Mouse (Mus musculus): ENCODE measurements around the gene Olfr1417. TPM values are rescaled to one million over a fixed set of nuclear protein-coding genes. Genes with fewer than 3 reads are reported as not detected.

The Olfr1417 gene
- polyA plus RNA-seq, 1 experiment from 2014 or later, result 0.12 TPM

GRCm38 (mm10) chr19:11819800-11820199 is 19.2 kb downstream of the Olfr1417 start:
- H3K27ac ChIP-seq (replicated peaks), result no peak overlapping the region
- ATAC-seq (ENCODE audit: low FRiP score, low read depth), result peak; percentile 61; the same call in 1 of the 2 replicates
- H3K4me3 ChIP-seq, result peak overlapping the region; percentile 85
- peak overlapping the region; percentile 95 for H3K4me2 ChIP-seq
- no peaks in the 10 kb centered on the region for H3K9me3 ChIP-seq
- peaks cover 19% of the 10 kb centered on the region for H3K4me1 ChIP-seq (replicated peaks)
- H3K27me3 ChIP-seq, result peaks cover 14% of the 10 kb centered on the region
- under 1% methylated on average over 15 of the region's 15 CpGs for WGBS
- 0 out of 2 replicates have a peak overlapping the region, but pooled peaks have one; percentile 85 for H3K9ac ChIP-seq
- no peaks in the 10 kb centered on the region for H3K36me3 ChIP-seq

DNA sequence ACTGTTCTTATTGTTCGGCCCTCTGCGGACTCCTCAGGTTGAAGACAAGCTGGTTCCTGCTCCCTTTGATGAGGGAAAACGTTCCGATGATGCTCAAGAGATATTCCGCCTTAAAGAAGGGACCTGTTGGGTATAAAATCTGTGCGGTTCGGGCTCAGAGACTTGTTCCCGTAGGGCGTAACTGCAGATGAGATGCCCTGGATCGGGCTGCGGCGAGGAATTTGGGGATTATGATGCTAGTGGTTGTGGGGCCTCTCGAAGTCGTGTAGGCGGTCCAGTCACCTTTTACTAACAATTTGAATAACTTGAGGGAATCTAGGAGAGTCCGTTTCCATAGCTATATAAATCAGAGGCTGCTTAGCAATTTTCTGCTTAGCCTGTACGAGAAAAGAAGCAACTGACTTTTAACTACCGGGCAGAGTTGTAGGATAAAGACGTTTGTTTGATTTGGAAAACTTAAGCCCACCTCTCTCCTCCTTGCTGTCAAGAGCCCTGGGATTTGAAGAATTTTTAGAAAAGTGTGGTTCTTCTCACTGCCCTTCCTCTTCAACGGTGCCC is 19.8 kb downstream of the Olfr1417 start, which contains the start of gene Stx3:
Gene Stx3, minus strand, starts transcription at position 261 of the 558 bp plus-strand sequence.
- Histone ChIP-seq H3K4me1 (replicated peaks) (peaks cover 19% of the 10 kb centered on the region), H3K9ac (peak within 1 kb of the TSS; percentile 85), H3K4me3 (peak within 1 kb of the TSS; percentile 85), H3K27ac (replicated peaks) (peak within 1 kb of the TSS; percentile 63), H3K4me2 (peak within 1 kb of the TSS; percentile 95), H3K36me3 (no peaks in the 10 kb centered on the region), H3K27me3 (peaks cover 14% of the 10 kb centered on the region), H3K9me3 (no peaks in the 10 kb centered on the region)
- no peak for ATAC-seq (ENCODE audit: low FRiP score, low read depth)
- WGBS, result under 1% methylated on average over 20 of the region's 20 CpGs

GRCm38 (mm10) chr19:11818199-11819142 is 20.5 kb downstream of the Olfr1417 start:
- WGBS, result under 1% methylated on average over 82 of the region's 83 CpGs
- Histone ChIP-seq H3K27me3 (peaks cover 14% of the 10 kb centered on the region), H3K36me3 (no peaks in the 10 kb centered on the region), H3K4me2 (peak overlapping the region; percentile 95), H3K4me1 (replicated peaks) (peaks cover 19% of the 10 kb centered on the region), H3K4me3 (peak overlapping the region; percentile 85), H3K9me3 (no peaks in the 10 kb centered on the region), H3K9ac (peak overlapping the region; percentile 85), H3K27ac (replicated peaks) (peak overlapping the region; percentile 63)
- ATAC-seq (ENCODE audit: low FRiP score, low read depth), result peak; percentile 89

DNA sequence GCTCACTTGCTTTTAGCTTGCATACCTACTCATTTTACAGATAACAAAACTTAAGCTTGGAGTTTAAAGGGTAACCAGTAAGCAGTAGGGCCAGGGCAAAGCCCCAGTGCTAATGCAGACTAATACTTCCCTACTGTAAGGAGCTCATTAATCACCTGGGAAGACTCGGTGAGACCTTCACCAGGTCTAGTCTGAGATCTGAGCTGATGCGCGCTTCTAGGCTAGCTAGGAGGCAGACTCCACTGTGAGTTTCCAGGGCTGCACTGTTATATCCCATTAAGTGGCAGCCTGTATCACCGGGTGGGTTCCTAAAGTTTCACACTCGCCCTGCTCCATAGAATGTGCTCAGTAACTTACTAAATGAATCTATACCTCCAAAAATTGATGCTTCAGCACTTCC is 21.4 kb downstream of the Olfr1417 start:
- peak; percentile 43; the same call in 1 of the 2 replicates for ATAC-seq (ENCODE audit: low FRiP score, low read depth)
- Histone ChIP-seq H3K4me3 (peak overlapping the region; percentile 85), H3K9ac (no peak overlapping the region), H3K36me3 (no peaks in the 10 kb centered on the region), H3K4me1 (replicated peaks) (peaks cover 19% of the 10 kb centered on the region), H3K9me3 (no peaks in the 10 kb centered on the region), H3K4me2 (peak overlapping the region; percentile 95), H3K27me3 (peaks cover 14% of the 10 kb centered on the region), H3K27ac (replicated peaks) (no peak overlapping the region)
- 11% methylated on average over 5 of the region's 5 CpGs for WGBS

DNA sequence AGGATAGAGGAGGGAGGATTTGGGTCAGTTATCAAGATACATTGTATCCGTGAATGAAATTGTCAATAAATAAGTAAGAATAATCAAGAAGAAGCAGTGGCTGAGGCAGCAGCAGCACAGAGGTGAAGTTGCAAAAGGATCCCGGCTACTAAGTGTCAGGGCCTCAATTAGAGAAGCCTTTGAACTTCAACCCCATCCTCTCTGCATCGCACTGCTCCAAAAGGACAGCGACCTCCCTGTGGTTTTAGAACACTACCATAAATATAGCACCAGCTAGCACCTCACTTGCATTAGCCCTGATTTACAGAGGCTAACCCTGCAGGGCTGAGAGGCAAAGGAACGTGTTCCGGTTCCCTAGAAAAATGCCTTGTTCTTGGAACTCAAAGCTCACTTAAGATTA is 22.3 kb downstream of the Olfr1417 start:
- H3K4me2 ChIP-seq, result no peak overlapping the region

GRCm38 (mm10) chr19:11814742-11815333 is 24.2 kb downstream of the Olfr1417 start:
- Histone ChIP-seq H3K27ac (replicated peaks) (no peak overlapping the region), H3K4me3 (no peak overlapping the region), H3K9ac (no peak overlapping the region), H3K4me1 (replicated peaks) (peaks cover 23% of the 10 kb centered on the region), H3K9me3 (no peaks in the 10 kb centered on the region), H3K4me2 (no peak overlapping the region), H3K27me3 (peaks cover 10% of the 10 kb centered on the region; the same call in 1 of the 2 replicates), H3K36me3 (no peaks in the 10 kb centered on the region)
- ATAC-seq (ENCODE audit: low FRiP score, low read depth), result no peak
- WGBS, result 78% methylated on average over 6 of the region's 6 CpGs

More for the DNA sequence above, 22.3 kb downstream of the Olfr1417 start:
- WGBS, result 57% methylated on average over 6 of the region's 6 CpGs
- Histone ChIP-seq H3K4me1 (replicated peaks) (peaks cover 24% of the 10 kb centered on the region), H3K27ac (replicated peaks) (no peak overlapping the region), H3K4me3 (no peak overlapping the region), H3K9me3 (no peaks in the 10 kb centered on the region), H3K27me3 (peaks cover 14% of the 10 kb centered on the region), H3K9ac (no peak overlapping the region), H3K36me3 (no peaks in the 10 kb centered on the region)
- no peak for ATAC-seq (ENCODE audit: low FRiP score, low read depth)

GRCm38 (mm10) chr19:11813649-11814048 is 25.4 kb downstream of the Olfr1417 start:
- 19% methylated on average over 8 of the region's 8 CpGs for WGBS
- H3K4me2 ChIP-seq, result no peak overlapping the region
- no peak for ATAC-seq (ENCODE audit: low FRiP score, low read depth)
- H3K9me3 ChIP-seq, result no peaks in the 10 kb centered on the region
- H3K4me3 ChIP-seq, result no peak overlapping the region
- peaks cover 15% of the 10 kb centered on the region for H3K4me1 ChIP-seq (replicated peaks)
- H3K27me3 ChIP-seq, result peaks cover 6% of the 10 kb centered on the region; the same call in 1 of the 2 replicates
- no peak overlapping the region for H3K9ac ChIP-seq
- H3K36me3 ChIP-seq, result no peaks in the 10 kb centered on the region
- no peak overlapping the region for H3K27ac ChIP-seq (replicated peaks)

GRCm38 (mm10) chr19:11813136-11813535 is 25.9 kb downstream of the Olfr1417 start:
- no peaks in the 10 kb centered on the region for H3K36me3 ChIP-seq

GRCm38 (mm10) chr19:11811688-11812365 is 27.2 kb downstream of the Olfr1417 start:
- 33% methylated on average over 5 of the region's 5 CpGs for WGBS
- Histone ChIP-seq H3K9me3 (no peaks in the 10 kb centered on the region), H3K27ac (replicated peaks) (peak overlapping the region; percentile 35; the same call in 1 of the 2 replicates), H3K4me2 (peak overlapping the region; percentile 3; the same call in 1 of the 2 replicates), H3K27me3 (peaks cover 4% of the 10 kb centered on the region; the same call in 1 of the 2 replicates), H3K9ac (no peak overlapping the region), H3K4me3 (no peak overlapping the region), H3K36me3 (no peaks in the 10 kb centered on the region), H3K4me1 (replicated peaks) (peaks cover 9% of the 10 kb centered on the region)
- peak; percentile 94 for ATAC-seq (ENCODE audit: low FRiP score, low read depth)

More at GRCm38 (mm10) chr19:11813136-11813535, 25.9 kb downstream of the Olfr1417 start:
- Histone ChIP-seq H3K4me2 (no peak overlapping the region), H3K4me1 (replicated peaks) (peaks cover 15% of the 10 kb centered on the region), H3K4me3 (no peak overlapping the region), H3K9me3 (no peaks in the 10 kb centered on the region), H3K27me3 (peaks cover 6% of the 10 kb centered on the region; the same call in 1 of the 2 replicates), H3K9ac (no peak overlapping the region), H3K27ac (replicated peaks) (no peak overlapping the region)
- no peak for ATAC-seq (ENCODE audit: low FRiP score, low read depth)
- 75% methylated on average over 4 of the region's 4 CpGs for WGBS

DNA sequence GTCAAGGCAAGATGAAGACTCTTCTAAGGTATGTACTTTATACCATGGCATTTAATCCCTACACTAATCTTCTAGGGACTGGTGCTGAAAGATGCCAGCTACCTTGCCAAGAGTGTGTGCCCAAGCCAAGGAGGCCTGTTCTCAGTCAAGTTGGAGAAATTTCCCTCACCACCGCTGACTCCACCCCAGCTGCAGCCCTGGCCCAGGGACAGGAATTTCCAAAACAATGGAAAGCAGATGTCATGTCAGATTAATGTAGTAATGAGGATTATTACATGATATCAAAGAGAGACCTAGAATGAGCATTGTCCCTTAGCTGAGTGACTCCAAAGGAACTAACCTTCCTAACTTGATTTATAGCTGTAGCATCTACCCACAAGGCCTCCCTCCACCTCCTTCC is 28.2 kb downstream of the Olfr1417 start:
- H3K4me1 ChIP-seq (replicated peaks), result peaks cover 9% of the 10 kb centered on the region
- H3K27me3 ChIP-seq, result no peaks in the 10 kb centered on the region
- no peaks in the 10 kb centered on the region for H3K36me3 ChIP-seq
- H3K4me3 ChIP-seq, result no peak overlapping the region
- H3K9me3 ChIP-seq, result no peaks in the 10 kb centered on the region
- WGBS, result 77% methylated on average over 1 of the region's 1 CpGs
- no peak overlapping the region for H3K27ac ChIP-seq (replicated peaks)
- ATAC-seq (ENCODE audit: low FRiP score, low read depth), result no peak
- H3K4me2 ChIP-seq, result no peak overlapping the region
- no peak overlapping the region for H3K9ac ChIP-seq

GRCm38 (mm10) chr19:11810003-11810758 is 28.8 kb downstream of the Olfr1417 start:
- Histone ChIP-seq H3K27ac (replicated peaks) (no peak overlapping the region), H3K9ac (no peak overlapping the region), H3K4me2 (no peak overlapping the region), H3K36me3 (no peaks in the 10 kb centered on the region), H3K4me3 (no peak overlapping the region), H3K27me3 (no peaks in the 10 kb centered on the region), H3K4me1 (replicated peaks) (peaks cover 9% of the 10 kb centered on the region), H3K9me3 (no peaks in the 10 kb centered on the region)
- WGBS, result 84% methylated on average over 5 of the region's 5 CpGs
- no peak for ATAC-seq (ENCODE audit: low FRiP score, low read depth)
